Mouse (Mus musculus) neutrophil, adult 59 days (primary cell): ENCODE results near the gene Ffar3. TPM values are rescaled to one million over a fixed set of nuclear protein-coding genes. Genes with fewer than 3 reads are reported as not detected.

Source experiments
- total RNA-seq, 2 experiments: library from RNA; stranded (reverse); gene quantifications; 1 replicate in 1 of 2; 2 replicates in 1 of 2; pipeline ENCODE4 v1.2.4; 2023

Gene Ffar3
- total RNA-seq: not detected

DNA sequence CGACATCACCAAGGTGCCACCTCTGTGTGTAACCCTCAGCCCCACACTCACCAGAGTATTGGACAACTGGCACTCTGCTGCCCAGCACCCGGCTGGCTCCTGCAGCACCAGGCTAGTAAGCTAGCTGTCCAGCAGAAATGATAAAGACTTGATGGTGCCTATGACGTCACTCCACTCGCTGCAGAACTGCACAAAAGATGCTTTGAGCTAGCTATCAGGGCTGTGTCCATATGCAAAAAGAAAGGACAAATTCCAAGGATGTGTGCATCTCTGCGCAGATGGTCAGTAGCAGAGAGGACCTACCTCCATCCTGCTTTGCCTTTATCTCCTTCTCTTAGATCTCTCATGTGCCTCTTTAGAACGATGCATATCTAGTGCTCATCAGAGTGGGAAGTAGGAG, at the start of gene Ffar3:
TSS of gene Ffar3 (minus strand) at position 101 of the 400 bp plus-strand sequence.

GRCm38 (mm10) chr7:30880176-30880575, 24.2 kb upstream of the Ffar3 start, which contains the start of gene Cd22:
TSS of gene Cd22 (minus strand) at chr7:30880342.

GRCm38 (mm10) chr7:30861464-30861863, 5.5 kb upstream of the Ffar3 start, which contains the start of gene Ffar1:
TSS of gene Ffar1 (minus strand) at chr7:30861564.

DNA sequence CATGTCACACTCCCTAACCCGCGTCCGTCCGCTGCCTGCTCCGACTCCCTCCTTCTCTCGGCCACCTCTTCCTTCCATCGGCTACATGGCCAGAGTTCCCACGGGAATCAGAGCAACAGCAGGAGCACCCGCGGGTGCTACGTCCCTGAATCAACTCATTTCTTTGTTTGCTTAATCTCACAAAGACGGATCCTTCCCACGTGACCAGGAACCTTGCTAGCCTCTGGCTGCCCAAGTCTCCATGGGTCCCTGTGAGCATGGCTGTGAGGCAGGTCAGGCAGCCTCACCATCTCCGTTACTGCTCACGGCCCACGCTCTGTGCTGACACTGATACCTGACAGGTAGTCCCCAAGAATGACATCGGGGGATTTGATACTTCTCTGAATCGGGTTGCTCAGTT, 32.3 kb downstream of the Ffar3 start, which contains the start of gene Ffar2:
TSS of gene Ffar2 (minus strand) at position 101 of the 400 bp plus-strand sequence.

Other genes with a start within 250 kb of the Ffar3 start
- gene Upk1a, start 243.3 kb downstream of the Ffar3 start, total RNA-seq: not detected
- gene Cox6b1, start 230.0 kb downstream of the Ffar3 start, total RNA-seq: 100 to 1,000 TPM; 236 to 250 TPM
- not detected for gene Etv2, start 220.3 kb downstream of the Ffar3 start, total RNA-seq
- 10 to 100 TPM; 77.8 to 88.7 TPM for gene Rbm42, start 205.9 kb downstream of the Ffar3 start, total RNA-seq
- 10 to 100 TPM; 22.3 to 22.8 TPM for gene Haus5, start 191.2 kb downstream of the Ffar3 start, total RNA-seq
- gene Pmis2, start 184.6 kb downstream of the Ffar3 start, total RNA-seq: not detected
- not detected for gene 2200002J24Rik, start 157.3 kb downstream of the Ffar3 start, total RNA-seq
- under 1 TPM; 0.37 to 0.58 TPM for gene Atp4a, start 144.0 kb downstream of the Ffar3 start, total RNA-seq
- gene Tmem147, start 126.6 kb downstream of the Ffar3 start, total RNA-seq: 10 to 100 TPM; 26.6 to 35.5 TPM
- gene Gapdhs, start 112.5 kb downstream of the Ffar3 start, total RNA-seq: not detected
- 1 to 10 TPM; 1.9 to 3.2 TPM for gene Sbsn, start 104.7 kb downstream of the Ffar3 start, total RNA-seq
- 1 to 10 TPM; 1.4 to 3.3 TPM for gene Dmkn, start 92.4 kb downstream of the Ffar3 start, total RNA-seq
- gene Krtdap, start 68.3 kb downstream of the Ffar3 start, total RNA-seq: not detected
- 10 to 100 TPM; 38.5 to 40.3 TPM for gene Ffar2, start 32.4 kb downstream of the Ffar3 start, total RNA-seq
- not detected for gene Ffar1, start 5.4 kb upstream of the Ffar3 start, total RNA-seq
- gene Cd22, start 24.2 kb upstream of the Ffar3 start, total RNA-seq: 1 to 10 TPM; 4.9 to 5.4 TPM
- gene Mag, start 58.7 kb upstream of the Ffar3 start, total RNA-seq: 1 to 10 TPM; 1.1 to 1.9 TPM
- gene Hamp2, start 68.5 kb upstream of the Ffar3 start, total RNA-seq: 1 to 10 TPM in 1 of 2 experiments, not detected in 1; 2.0 TPM
- not detected for gene Hamp, start 87.9 kb upstream of the Ffar3 start, total RNA-seq
- 100 to 1,000 TPM; 125 to 137 TPM for gene Usf2, start 100.6 kb upstream of the Ffar3 start, total RNA-seq
- 1 to 10 TPM; 2.4 to 3.4 TPM for gene Lsr, start 117.3 kb upstream of the Ffar3 start, total RNA-seq
- under 1 TPM; 0.49 to 0.62 TPM for gene Fam187b, start 117.6 kb upstream of the Ffar3 start, total RNA-seq
- gene Fxyd5, start 186.3 kb upstream of the Ffar3 start, total RNA-seq: 100 to 1,000 TPM; 709 to 844 TPM
- gene Fxyd7, start 195.3 kb upstream of the Ffar3 start, total RNA-seq: not detected
- gene Fxyd1, start 201.0 kb upstream of the Ffar3 start, total RNA-seq: not detected
- under 1 TPM in 1 of 2 experiments, not detected in 1; 0.15 TPM for gene Lgi4, start 203.2 kb upstream of the Ffar3 start, total RNA-seq
- gene Fxyd3, start 220.5 kb upstream of the Ffar3 start, total RNA-seq: not detected